Mouse (Mus musculus): ENCODE measurements around the gene Atrx.
"Not testable (repeated sequence)": the region's sequence is repeated elsewhere in the genome, so short reads cannot be mapped to it uniquely, and the experiment has no call there.

The Atrx gene

GRCm38 (mm10) chrX:105928861-105929477 lies at the start of gene Atrx:
TSS of gene Atrx (minus strand) at chrX:105929403.
- DNase-seq (ENCODE audit: low spot score in 2 of 2): peak; percentile 41 to 42

- not testable (repeated sequence) for DNase-seq (ENCODE audit: low spot score in 2 of 2)
Observed at GRCm38 (mm10) chrX:105957091-105957490, 27.9 kb upstream of the Atrx start.

- no peak for DNase-seq (ENCODE audit: low spot score in 2 of 2)
Observed at GRCm38 (mm10) chrX:105953999-105954398, 24.8 kb upstream of the Atrx start.

- no peak for DNase-seq (ENCODE audit: low spot score in 2 of 2)
Observed at GRCm38 (mm10) chrX:105946357-105946756, 17.2 kb upstream of the Atrx start.

GRCm38 (mm10) chrX:105939245-105939644 lies 10.0 kb upstream of the Atrx start:
- no peak for DNase-seq (ENCODE audit: low spot score in 2 of 2)

- no peak for DNase-seq (ENCODE audit: low spot score in 2 of 2)
Observed at GRCm38 (mm10) chrX:105937736-105938135, 8.5 kb upstream of the Atrx start.

- no peak for DNase-seq (ENCODE audit: low spot score in 2 of 2)
Observed at GRCm38 (mm10) chrX:105934341-105934740, 5.1 kb upstream of the Atrx start.

- DNase-seq (ENCODE audit: low spot score in 2 of 2): no peak
Observed at GRCm38 (mm10) chrX:105929478-105930038, 355 bp upstream of the Atrx start.

- peak in 1 of 2 experiments; percentile 21 for DNase-seq (ENCODE audit: low spot score in 2 of 2)
Observed at GRCm38 (mm10) chrX:105927941-105928860, 1.0 kb downstream of the Atrx start.

- no peak for DNase-seq (ENCODE audit: low spot score in 2 of 2)
Observed at GRCm38 (mm10) chrX:105926121-105926735, 3.0 kb downstream of the Atrx start.

GRCm38 (mm10) chrX:105924326-105925070 lies 4.7 kb downstream of the Atrx start:
- no peak for DNase-seq (ENCODE audit: low spot score in 2 of 2)

GRCm38 (mm10) chrX:105923896-105924295 lies 5.3 kb downstream of the Atrx start:
- no peak for DNase-seq (ENCODE audit: low spot score in 2 of 2)

GRCm38 (mm10) chrX:105922986-105923385 lies 6.2 kb downstream of the Atrx start:
- DNase-seq (ENCODE audit: low spot score in 2 of 2): not testable (repeated sequence)

GRCm38 (mm10) chrX:105921421-105921820 lies 7.8 kb downstream of the Atrx start:
- DNase-seq (ENCODE audit: low spot score in 2 of 2): no peak

GRCm38 (mm10) chrX:105911728-105912127 lies 17.5 kb downstream of the Atrx start:
- DNase-seq (ENCODE audit: low spot score in 2 of 2): no peak

- no peak for DNase-seq (ENCODE audit: low spot score in 2 of 2)
Observed at GRCm38 (mm10) chrX:105901611-105902010, 27.6 kb downstream of the Atrx start.

GRCm38 (mm10) chrX:105886921-105887320 lies 42.3 kb downstream of the Atrx start:
- no peak for DNase-seq (ENCODE audit: low spot score in 2 of 2)

- no peak for DNase-seq (ENCODE audit: low spot score in 2 of 2)
Observed at GRCm38 (mm10) chrX:105864367-105864766, 64.8 kb downstream of the Atrx start.

GRCm38 (mm10) chrX:105824462-105824861 lies 104.7 kb downstream of the Atrx start:
- DNase-seq (ENCODE audit: low spot score in 2 of 2): no peak

- no peak for DNase-seq (ENCODE audit: low spot score in 2 of 2)
Observed at GRCm38 (mm10) chrX:105794806-105795403, 134.3 kb downstream of the Atrx start.

GRCm38 (mm10) chrX:105773281-105773680 lies 155.9 kb downstream of the Atrx start:
- DNase-seq (ENCODE audit: low spot score in 2 of 2): no peak

Measured in urinary bladder, adult 18-20 months (tissue).